16 mouse cellular contexts compared by ENCODE assay signal in genomic region chr5:141782330-141782729, GRCm38 (mm10).
DNase-seq lines count a peak whose midpoint lies in the region; ATAC-seq and TF ChIP-seq lines count a peak whose summit lies in the region.
"Had no signal": no experiment of that assay in that cellular context is flagged by ENCODE, and none has a peak within 500 bp of the region (broad histone marks: within the 10 kb centered on the region; RNA-seq: fewer than 3 reads in every experiment).

No protein-coding gene starts in this region.

- no peaks in the 10 kb centered on the region for H3K27me3 ChIP-seq in Patski
- H3K27me3 ChIP-seq: embryonic facial prominence, embryonic 12.5 days; forebrain, embryonic 15.5 days; heart, embryonic 15.5 days; intestine, embryonic 15.5 days had no signal

- peak; percentile 61 for ATAC-seq in Patski
- peak; percentile 37; the same call in 1 of the 2 replicates for ATAC-seq in common myeloid progenitor, adult 5-6 weeks (replicated peaks; ENCODE audit: low read depth, poor library complexity, severe bottlenecking)
- ATAC-seq in megakaryocyte, adult 5-6 weeks (ENCODE audit: poor library complexity, severe bottlenecking), result peak; percentile 59
- ATAC-seq: forebrain, embryonic 15.5 days; intestine, embryonic 15.5 days had no signal

- in situ Hi-C loops in Patski (cut with MboI; ENCODE audit: low pct_unique_long_range_greater_than_20kb), result no loop called here

- no peak for DNase-seq in Patski (ENCODE audit: low read depth, low spot score)
- peak; percentile 38 for DNase-seq in lung, postnatal 10 days
- DNase-seq in MN1 (ENCODE audit: low spot score), result no peak
- DNase-seq in urinary bladder, postnatal 14 days (ENCODE audit: low spot score), result no peak
- DNase-seq in cerebellum, postnatal 4 days (ENCODE audit: low spot score in 2 of 2), result no peak
- DNase-seq: adrenal gland, postnatal 25 days; cerebellum, adult 2 months; cerebellum, postnatal 10 days; gastrocnemius, postnatal 36 days; heart, adult 18-20 months had no signal

- TF ChIP-seq CTCF in Patski (IDR thresholded peaks at IDR 0.05), result no peak

- POLR2A ChIA-PET in Patski (lab: Charles Lee), result no interaction called here

- CTCF ChIA-PET in Patski (lab: Charles Lee), result no interaction called here
